Mouse (Mus musculus) thymus, postnatal 0 days (tissue): ENCODE data around the gene 2310039H08Rik. TPM values are rescaled to one million over a fixed set of nuclear protein-coding genes. Genes with fewer than 3 reads are reported as not detected.

ENCODE experiments used
- DNase-seq: peaks from one replicate; pipeline ENCODE4 v3.0.0-alpha.2; 2015; ENCODE audit warnings: low spot score
- polyA plus RNA-seq: library from polyadenylated mRNA; unstranded; fragments of >200 nt; fragmentation: Nextera tagmentation; extraction: Ambion mirVana; gene quantifications from 2 replicates; pipeline ENCODE4 v1.2.1, GENCODE M21; 2015

The 2310039H08Rik gene
- 112 and 116 TPM in 2 replicates for polyA plus RNA-seq

- DNase-seq, result peak; percentile 86
These were observed at the start of gene 2310039H08Rik for GRCm38 (mm10) chr17:46772404-46773277. Gene 2310039H08Rik, plus strand, starts transcription at chr17:46772635.

- peak; percentile 53 for DNase-seq
These were observed 47.9 kb upstream of the 2310039H08Rik start for GRCm38 (mm10) chr17:46724477-46725084.

- peak; percentile 80 for DNase-seq
These were observed 47.2 kb upstream of the 2310039H08Rik start for GRCm38 (mm10) chr17:46725273-46725672.

GRCm38 (mm10) chr17:46725731-46726645, 46.4 kb upstream of the 2310039H08Rik start:
- DNase-seq, result no peak

- no peak for DNase-seq
These were observed 45.2 kb upstream of the 2310039H08Rik start for GRCm38 (mm10) chr17:46727271-46727670.

- peak; percentile 28 for DNase-seq
These were observed 44.4 kb upstream of the 2310039H08Rik start for GRCm38 (mm10) chr17:46728021-46728420.

GRCm38 (mm10) chr17:46728496-46728895, 43.9 kb upstream of the 2310039H08Rik start:
- no peak for DNase-seq

- no peak for DNase-seq
These were observed 43.5 kb upstream of the 2310039H08Rik start, which contains the start of gene Gnmt for GRCm38 (mm10) chr17:46728904-46729318. Gene Gnmt, minus strand, starts transcription at chr17:46729168.

- DNase-seq, result no peak
These were observed 38.4 kb upstream of the 2310039H08Rik start for GRCm38 (mm10) chr17:46734055-46734454.

GRCm38 (mm10) chr17:46735287-46735686, 37.1 kb upstream of the 2310039H08Rik start:
- no peak for DNase-seq

- peak; percentile 57 for DNase-seq
These were observed 36.3 kb upstream of the 2310039H08Rik start for GRCm38 (mm10) chr17:46736160-46736559.

- DNase-seq, result no peak
These were observed 31.1 kb upstream of the 2310039H08Rik start for GRCm38 (mm10) chr17:46741305-46741704.

GRCm38 (mm10) chr17:46742986-46743385, 29.4 kb upstream of the 2310039H08Rik start:
- DNase-seq, result no peak

- no peak for DNase-seq
These were observed 26.9 kb upstream of the 2310039H08Rik start for GRCm38 (mm10) chr17:46745506-46745905.

GRCm38 (mm10) chr17:46747234-46747633, 25.2 kb upstream of the 2310039H08Rik start:
- DNase-seq, result no peak

GRCm38 (mm10) chr17:46747806-46748205, 24.6 kb upstream of the 2310039H08Rik start:
- DNase-seq, result no peak

GRCm38 (mm10) chr17:46749282-46749681, 23.2 kb upstream of the 2310039H08Rik start:
- no peak for DNase-seq

GRCm38 (mm10) chr17:46750580-46750979, 21.9 kb upstream of the 2310039H08Rik start:
- DNase-seq, result no peak

- peak; percentile 73 for DNase-seq
These were observed 21.2 kb upstream of the 2310039H08Rik start for GRCm38 (mm10) chr17:46751056-46751793.

- DNase-seq, result peak; percentile 99
These were observed 20.5 kb upstream of the 2310039H08Rik start, which contains the start of gene Cnpy3 for GRCm38 (mm10) chr17:46751794-46752556. Gene Cnpy3, minus strand, starts transcription at chr17:46752214.
